Mouse (Mus musculus) gastrocnemius, adult 2 months (tissue): ENCODE results near the gene Ckap4. TPM values are rescaled to one million over a fixed set of nuclear protein-coding genes. Genes with fewer than 3 reads are reported as not detected.

ENCODE experiments used
- DNase-seq: peaks from one replicate; pipeline ENCODE4 v3.0.0; 2022
- H3K27ac ChIP-seq: fragments of 200-600 bp; 2 replicates; pipeline ENCODE4 v1.8.1; 2022; ENCODE audit warnings: mild to moderate bottlenecking
- H3K4me3 ChIP-seq: fragments of 200-600 bp; 2 replicates; pipeline ENCODE4 v1.8.1; 2022; ENCODE audit warnings: mild to moderate bottlenecking, moderate library complexity
- CTCF ChIP-seq: fragments of 200-600 bp; IDR thresholded peaks from 2 replicates; pipeline ENCODE4 v1.8.1; 2022; ENCODE audit warnings: antibody characterized with exemption, mild to moderate bottlenecking, moderate library complexity
- intact Hi-C: fragments of 180-260 bp; cut with DNase I; formaldehyde crosslinking; loops from one replicate; pipeline ENCODE4 v1.15.1; 2025
- total RNA-seq, 2 experiments: library from RNA; stranded (reverse); gene quantifications; 2 replicates each; pipeline ENCODE4 v1.2.3; 2021

Gene Ckap4
- total RNA-seq, 2 experiments from 2014 or later, result 7.5 to 10.6 TPM

- intact Hi-C loops, result loop anchor here (5.0 kb wide), 1 partner anchor 46 kb away; no protein-coding TSS in a partner anchor
- Histone ChIP-seq H3K27ac (no peak overlapping the region), H3K4me3 (no peak overlapping the region)
- no peak for DNase-seq
- TF ChIP-seq CTCF, result peak; percentile 9; the same call in 1 of the 2 replicates
These were observed 29.0 kb upstream of the Ckap4 start for GRCm38 (mm10) chr10:84562567-84563554.

GRCm38 (mm10) chr10:84562121-84562520 is 28.3 kb upstream of the Ckap4 start:
- DNase-seq, result no peak
- intact Hi-C loops, result loop anchor here (5.0 kb wide), 1 partner anchor 45 kb away; no protein-coding TSS in a partner anchor
- H3K27ac ChIP-seq, result no peak overlapping the region
- no peak overlapping the region for H3K4me3 ChIP-seq
- no peak for TF ChIP-seq CTCF

GRCm38 (mm10) chr10:84559986-84560385 is 26.1 kb upstream of the Ckap4 start:
- Histone ChIP-seq H3K4me3 (no peak overlapping the region), H3K27ac (peak overlapping the region; percentile 89)
- DNase-seq, result peak; percentile 81
- intact Hi-C loops, result loop anchor here (5.0 kb wide), 1 partner anchor 43 kb away; no protein-coding TSS in a partner anchor
- TF ChIP-seq CTCF, result no peak

GRCm38 (mm10) chr10:84558511-84558910 is 24.6 kb upstream of the Ckap4 start:
- intact Hi-C loops, result no loop called here
- TF ChIP-seq CTCF, result peak; percentile 58

DNA sequence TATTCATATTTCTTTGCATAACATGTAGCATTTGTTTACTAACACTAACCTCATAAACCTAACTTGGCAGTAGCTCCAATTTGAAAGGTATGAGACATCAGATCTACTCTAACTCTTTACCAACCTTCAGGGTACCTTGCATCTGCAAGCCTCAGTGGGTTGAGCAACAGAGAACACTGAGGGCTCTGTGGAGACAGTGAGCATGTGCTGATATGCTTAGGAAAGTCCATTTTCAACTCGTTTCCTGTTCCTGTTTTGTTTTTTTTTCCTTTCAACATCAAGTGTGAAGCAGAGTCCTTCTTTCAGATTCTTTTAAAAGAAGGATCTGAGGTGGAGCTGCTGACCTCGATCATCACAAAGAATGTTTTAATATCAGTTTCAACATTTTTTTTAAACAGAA is 22.3 kb upstream of the Ckap4 start:
- intact Hi-C loops, result loop anchor here (2.0 kb wide), 1 partner anchor 17 kb away; no protein-coding TSS in a partner anchor
- no peak for DNase-seq
- no peak overlapping the region for H3K27ac ChIP-seq
- no peak overlapping the region for H3K4me3 ChIP-seq
- TF ChIP-seq CTCF, result no peak

More at GRCm38 (mm10) chr10:84558511-84558910, 24.6 kb upstream of the Ckap4 start:
- DNase-seq, result no peak
- 0 out of 2 replicates have a peak overlapping the region, but pooled peaks have one; percentile 8 for H3K27ac ChIP-seq
- no peak overlapping the region for H3K4me3 ChIP-seq

DNA sequence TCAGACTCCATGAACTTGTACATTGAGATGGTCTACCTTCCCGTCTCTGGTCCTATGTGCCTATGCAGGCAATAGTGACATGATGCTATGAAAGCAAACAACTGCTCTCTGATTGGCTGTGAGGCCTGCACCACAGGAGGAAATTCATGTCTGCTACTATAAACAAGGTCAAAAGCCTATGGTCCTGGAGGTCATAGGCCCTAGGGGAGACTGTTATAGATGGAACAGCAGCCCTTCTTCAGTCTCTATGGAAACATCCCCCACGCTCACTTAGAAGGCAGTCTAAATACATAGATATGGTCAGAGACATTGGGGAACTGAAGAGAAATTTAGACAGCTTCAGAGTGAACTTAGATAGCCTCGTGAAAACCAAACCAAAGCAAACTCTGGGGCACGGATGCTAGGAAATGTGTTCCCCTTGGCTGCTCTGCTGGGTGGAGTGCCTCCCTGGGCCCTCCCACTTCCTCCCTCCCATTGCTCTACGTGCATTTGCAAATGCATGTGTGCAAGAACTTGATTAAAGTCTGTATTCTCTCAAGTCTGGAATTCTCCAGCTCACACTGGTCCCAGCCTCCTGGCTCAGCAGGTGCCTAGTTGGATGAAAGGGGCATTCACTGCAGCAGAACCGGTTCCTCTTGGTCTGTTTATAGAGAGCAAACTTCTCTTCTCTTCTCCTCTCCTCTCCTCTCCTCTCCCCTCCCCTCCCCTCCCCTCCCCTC is 20.6 kb upstream of the Ckap4 start:
- H3K4me3 ChIP-seq, result no peak overlapping the region
- TF ChIP-seq CTCF, result no peak
- H3K27ac ChIP-seq, result no peak overlapping the region
- DNase-seq, result no peak
- intact Hi-C loops, result no loop called here

DNA sequence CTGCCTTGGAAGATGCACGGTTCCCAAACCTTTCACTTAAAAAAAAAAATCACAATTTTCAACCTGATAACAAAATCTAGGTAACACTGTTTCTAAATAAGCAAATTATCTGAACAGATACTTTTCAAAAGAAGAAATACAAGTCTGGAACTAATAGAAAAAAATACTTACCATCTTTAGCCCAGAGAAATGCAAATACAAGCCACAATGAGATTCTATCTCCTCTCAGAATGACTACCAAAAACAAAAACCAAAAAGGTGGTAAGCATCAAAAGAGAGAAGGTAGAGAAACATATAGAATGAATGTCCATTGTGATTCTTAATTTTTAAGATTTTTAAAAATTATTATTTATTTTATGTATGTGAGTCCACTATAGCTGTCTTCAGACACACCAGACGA is 18.6 kb upstream of the Ckap4 start:
- TF ChIP-seq CTCF, result no peak
- intact Hi-C loops, result no loop called here
- no peak for DNase-seq
- H3K27ac ChIP-seq, result no peak overlapping the region
- H3K4me3 ChIP-seq, result no peak overlapping the region

DNA sequence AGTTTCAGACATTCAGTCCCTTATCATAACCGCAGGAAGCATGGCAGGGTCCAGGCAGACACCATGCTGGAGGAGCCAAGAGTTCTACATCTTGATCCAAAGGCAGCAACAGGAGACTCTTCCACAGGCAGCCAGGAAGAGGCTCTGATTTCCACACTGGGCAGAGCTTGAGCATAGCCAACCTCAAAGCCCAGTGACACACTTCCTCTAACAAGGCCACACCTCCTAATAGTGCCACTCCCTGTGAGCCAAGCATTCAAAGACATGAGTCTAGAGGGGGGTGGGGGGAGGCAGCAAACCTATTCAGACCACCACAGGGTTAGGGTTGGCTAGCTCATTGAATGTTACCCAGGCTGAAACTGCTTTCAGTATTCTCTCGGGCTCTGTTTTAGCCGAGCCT is 18.0 kb upstream of the Ckap4 start:
- TF ChIP-seq CTCF, result no peak
- intact Hi-C loops, result no loop called here
- H3K4me3 ChIP-seq, result no peak overlapping the region
- no peak for DNase-seq
- H3K27ac ChIP-seq, result no peak overlapping the region

- H3K27ac ChIP-seq, result no peak overlapping the region
- H3K4me3 ChIP-seq, result no peak overlapping the region
- intact Hi-C loops, result no loop called here
- DNase-seq, result no peak
- no peak for TF ChIP-seq CTCF
These were observed 16.0 kb upstream of the Ckap4 start for GRCm38 (mm10) chr10:84549920-84550293.

GRCm38 (mm10) chr10:84549146-84549919 is 15.5 kb upstream of the Ckap4 start:
- intact Hi-C loops, result no loop called here
- no peak for TF ChIP-seq CTCF
- peak; percentile 35 for DNase-seq
- no peak overlapping the region for H3K27ac ChIP-seq
- no peak overlapping the region for H3K4me3 ChIP-seq

DNA sequence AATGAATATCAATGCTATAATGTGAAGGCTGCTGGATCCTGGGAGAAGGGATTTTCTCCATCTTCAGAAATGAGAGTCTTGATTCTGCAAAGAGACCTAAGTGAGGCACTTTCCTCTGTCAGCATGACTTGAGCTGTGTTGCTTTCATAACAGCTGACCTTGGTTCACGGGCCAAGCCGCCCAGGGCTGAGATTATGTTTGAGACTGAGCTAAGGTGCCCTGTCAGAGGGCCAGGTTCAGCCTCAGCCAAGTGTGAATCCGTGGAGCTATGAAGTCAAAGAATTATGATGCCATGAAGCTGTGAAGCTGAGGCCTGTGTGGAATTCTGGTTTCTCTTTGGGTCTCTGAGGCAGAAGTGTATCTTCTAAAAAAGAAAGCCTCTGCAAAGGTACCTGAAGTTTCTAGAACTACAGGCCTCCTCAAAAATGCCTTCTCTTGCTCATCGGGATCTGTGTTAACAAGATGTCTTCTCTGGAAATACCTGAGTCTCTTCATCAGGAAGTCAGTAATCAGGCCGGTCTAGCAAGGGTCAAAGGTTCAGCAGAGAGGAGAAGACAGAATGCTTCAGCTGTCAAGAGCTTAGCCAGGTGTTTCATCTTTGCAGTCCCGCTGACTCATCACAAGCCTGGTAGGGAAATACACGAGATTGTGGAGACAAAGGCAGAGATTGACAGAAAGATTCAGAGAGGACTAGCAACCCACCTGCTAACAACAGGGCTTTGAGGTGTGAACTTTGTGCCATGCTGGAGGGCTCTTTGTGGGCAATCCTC is 11.2 kb upstream of the Ckap4 start:
- no peak for TF ChIP-seq CTCF
- DNase-seq, result peak; percentile 80
- peak overlapping the region; percentile 46 for H3K27ac ChIP-seq
- no peak overlapping the region for H3K4me3 ChIP-seq
- intact Hi-C loops, result no loop called here
